Mouse (Mus musculus) fat pad, adult 2 months (tissue): Measurements from ENCODE around the gene Rtkn.

Experiments used
- DNase-seq: peaks from one replicate; pipeline ENCODE4 v3.0.0-alpha.2; 2011; ENCODE audit warnings: low read depth, low spot score; ENCODE audit errors: extremely low read depth

The Rtkn gene

GRCm38 (mm10) chr6:83116373-83117164 lies 18.7 kb upstream of the Rtkn start:
- DNase-seq, result no peak

DNA sequence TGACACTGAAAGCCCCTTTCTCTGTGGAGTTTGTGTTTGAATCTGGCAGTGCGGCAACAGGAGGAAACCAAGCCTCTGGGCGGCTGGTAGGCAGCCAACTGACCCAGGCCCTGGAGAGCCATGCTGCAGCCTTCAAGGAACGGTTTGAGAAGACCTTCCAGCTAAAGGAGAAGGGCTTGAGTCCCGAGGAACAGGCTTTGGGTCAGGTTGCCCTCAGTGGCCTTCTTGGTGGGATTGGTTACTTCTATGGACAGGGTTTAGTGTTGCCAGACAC lies 18.2 kb upstream of the Rtkn start:
- no peak for DNase-seq

- DNase-seq, result no peak
Observed at GRCm38 (mm10) chr6:83117616-83118015, 17.6 kb upstream of the Rtkn start.

DNA sequence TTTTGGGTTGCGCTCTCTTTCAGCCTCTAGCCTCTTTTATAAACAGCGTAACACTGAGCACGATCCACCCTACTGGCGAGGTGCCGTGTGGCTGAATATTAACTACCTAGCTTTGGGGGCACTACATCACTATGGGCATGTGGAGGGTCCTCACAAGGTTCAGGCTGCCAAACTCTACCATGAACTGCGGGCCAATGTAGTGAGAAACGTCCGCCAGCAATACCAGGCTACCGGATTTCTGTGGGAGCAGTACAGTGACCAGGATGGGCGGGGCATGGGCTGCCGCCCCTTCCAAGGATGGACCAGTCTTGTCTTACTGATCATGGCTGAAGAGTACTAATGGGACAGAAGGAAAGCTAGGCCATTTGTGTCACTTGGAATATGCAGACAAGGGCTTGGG lies 16.9 kb upstream of the Rtkn start:
- DNase-seq, result no peak

- DNase-seq, result no peak
Observed at GRCm38 (mm10) chr6:83118825-83119733, 16.2 kb upstream of the Rtkn start.

DNA sequence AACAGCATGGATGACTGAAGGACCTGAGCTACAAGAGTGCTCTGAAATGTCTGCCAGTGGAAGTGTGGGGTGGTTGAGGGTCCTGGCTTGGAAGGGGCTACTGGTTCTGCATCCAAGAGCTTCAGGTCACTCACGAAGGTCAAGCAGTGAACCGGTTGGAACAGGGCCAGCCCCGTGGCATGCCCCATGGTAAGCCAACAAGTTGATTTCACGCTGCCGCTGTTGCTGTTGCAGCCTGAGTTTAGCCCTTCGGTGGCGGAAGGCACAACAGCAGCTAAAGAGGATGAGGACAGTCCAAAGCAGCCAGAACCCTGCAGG lies 15.6 kb upstream of the Rtkn start:
- no peak for DNase-seq

GRCm38 (mm10) chr6:83120930-83121862 lies 14.1 kb upstream of the Rtkn start, which contains the start of gene Wbp1:
Wbp1 (minus strand) TSS chr6:83121559.
- DNase-seq, result peak; percentile 97

DNA sequence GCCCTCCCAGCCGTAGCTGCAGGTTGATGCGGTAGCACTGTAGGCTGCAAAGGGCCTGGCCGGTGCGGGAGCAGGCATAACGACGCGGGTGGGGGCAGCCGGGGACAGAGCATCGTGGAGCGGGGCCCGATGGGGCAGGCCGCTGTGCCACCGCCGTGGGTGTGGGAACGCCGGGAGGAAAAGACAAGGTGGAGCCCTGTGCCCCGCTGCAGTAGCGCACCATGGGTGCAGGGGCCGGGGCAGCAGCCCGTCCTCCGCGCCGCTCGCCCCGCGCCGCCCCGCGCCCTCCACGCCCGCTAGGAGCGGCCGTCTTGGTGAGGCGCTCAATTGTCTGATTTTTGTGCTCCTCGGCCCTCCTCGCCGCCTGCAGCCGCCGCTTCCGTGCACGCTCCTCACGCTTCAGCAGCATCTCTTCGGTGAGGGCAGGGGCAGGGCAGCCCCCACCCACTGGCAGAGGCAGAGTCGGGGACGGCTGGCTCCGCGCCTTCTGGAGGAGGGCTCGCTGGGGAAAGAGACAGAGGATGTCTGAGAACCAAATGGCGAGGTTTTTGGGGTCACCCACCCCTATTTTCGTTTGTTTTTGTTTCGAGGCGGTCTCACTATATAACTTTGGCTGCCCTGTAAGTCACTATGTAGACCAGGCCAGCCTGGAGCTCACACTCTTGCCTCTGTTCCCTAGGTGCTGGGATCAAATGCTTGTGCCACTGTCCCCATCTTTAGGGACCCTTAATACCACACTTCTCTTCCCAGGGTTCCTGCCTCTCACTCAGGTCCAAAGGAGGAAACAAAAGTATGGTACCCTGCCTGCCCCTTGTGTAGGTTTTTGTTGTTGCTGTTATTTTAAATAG lies 13.2 kb upstream of the Rtkn start:
- no peak for DNase-seq

- DNase-seq, result no peak
Observed at GRCm38 (mm10) chr6:83122961-83123360, 12.3 kb upstream of the Rtkn start.

DNA sequence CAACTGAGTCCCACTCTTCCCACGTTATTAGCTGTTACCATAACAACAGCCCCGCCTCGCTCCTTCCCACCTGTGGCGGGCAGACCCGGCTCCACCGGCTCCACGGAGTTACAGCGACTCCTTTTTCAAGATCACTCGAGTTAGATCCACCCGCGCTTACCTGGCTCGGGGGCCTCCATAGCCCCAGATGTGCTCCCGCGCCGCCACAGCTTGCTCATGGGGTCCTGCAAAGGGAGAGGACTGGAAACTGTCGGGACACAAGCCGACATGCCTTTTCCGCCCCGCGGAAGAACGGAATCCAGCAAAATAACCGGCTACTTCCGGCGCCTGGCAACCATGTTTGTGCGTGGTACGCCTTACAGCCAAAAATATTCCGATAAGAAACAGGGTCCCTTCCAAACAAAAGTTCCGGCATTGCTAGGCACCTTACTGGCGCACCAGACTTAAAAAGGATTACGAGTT lies 10.4 kb upstream of the Rtkn start:
- peak; percentile 68 for DNase-seq

DNA sequence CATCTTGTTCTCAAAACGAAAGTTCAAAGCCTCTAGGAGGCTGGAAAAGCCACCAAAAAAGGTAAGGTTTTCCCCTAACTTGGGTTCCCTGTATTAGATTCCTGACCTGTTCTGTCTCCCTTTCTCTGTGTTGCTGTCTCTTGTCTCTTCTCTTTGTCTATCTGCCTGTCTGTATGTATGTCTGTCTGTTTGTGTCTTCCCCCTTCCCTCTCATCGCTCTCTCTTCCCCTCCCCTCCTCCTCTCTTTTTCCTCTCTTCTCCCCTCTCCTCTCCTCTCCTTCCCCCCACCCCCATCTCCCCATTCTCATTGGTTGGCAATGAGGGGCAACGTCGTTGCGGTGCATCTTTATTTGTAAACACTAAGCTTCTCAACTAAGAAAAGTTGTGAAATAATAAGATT lies 9.9 kb upstream of the Rtkn start, which contains the start of gene Ino80b:
Gene Ino80b, minus strand, starts transcription at position 101 of the 400 bp plus-strand sequence.
- DNase-seq, result no peak

GRCm38 (mm10) chr6:83127419-83127818 lies 7.8 kb upstream of the Rtkn start:
- no peak for DNase-seq

DNA sequence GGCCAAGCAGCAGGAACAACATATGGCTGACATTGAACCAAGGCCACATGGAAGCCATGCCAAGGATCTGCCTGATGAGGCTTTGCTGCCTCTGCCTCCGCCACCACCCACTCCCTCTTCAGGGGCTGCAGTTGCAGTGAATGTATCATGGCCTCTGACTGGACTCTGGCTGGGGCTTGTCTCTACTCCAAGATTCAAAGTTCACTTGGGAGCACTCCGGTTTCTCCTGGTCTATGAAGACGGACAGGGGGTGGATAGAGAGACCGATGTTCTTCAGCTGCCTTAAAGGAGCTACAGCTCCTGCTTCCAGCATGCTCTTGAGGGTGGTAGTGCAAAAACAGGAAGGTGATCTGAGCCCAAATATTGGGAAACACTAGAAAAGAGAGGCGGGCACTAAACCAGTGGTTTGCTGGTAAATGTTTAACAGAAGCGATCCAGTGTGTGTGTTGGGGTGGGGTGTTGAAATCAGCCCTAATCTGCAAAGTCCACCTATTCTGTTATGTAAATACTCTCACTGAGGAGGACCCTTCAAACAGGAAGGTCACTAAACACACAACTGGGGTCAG lies 3.7 kb upstream of the Rtkn start:
- no peak for DNase-seq

DNA sequence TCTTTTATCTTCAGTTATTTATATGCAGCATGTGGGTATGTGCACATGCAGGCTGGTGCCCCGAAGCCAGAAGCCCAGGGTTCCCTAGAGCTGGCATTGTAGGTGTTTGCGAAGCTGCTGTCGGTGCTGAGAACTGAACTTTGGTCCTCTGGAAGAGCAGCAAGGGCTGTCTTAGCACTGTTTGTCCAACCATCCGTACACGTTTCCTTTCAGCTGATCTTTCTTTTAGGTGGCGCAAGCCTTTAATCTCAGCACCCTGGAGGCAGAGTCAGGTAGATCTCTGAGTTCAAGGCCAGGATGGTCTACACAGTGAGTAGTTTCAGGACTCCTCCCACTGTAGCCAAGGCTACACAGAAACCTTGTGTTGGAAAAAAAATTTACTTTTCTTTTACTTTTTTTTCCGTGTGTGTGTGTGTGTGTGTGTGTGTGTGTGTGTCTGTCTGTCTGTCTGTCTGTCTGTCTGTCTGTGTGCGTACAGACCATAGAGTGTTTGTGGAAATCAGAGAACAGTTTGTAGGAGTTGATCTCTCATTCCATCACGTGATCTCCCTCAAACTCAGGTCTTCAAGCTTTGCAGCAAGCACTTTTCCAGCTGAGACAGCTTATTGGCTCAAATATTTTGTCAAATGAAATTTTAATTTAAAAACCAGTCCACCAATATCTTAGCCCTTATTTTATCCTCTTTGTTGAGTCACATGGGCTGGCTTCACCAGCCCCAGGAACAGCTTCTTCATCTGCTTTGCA lies 2.9 kb upstream of the Rtkn start:
- no peak for DNase-seq

DNA sequence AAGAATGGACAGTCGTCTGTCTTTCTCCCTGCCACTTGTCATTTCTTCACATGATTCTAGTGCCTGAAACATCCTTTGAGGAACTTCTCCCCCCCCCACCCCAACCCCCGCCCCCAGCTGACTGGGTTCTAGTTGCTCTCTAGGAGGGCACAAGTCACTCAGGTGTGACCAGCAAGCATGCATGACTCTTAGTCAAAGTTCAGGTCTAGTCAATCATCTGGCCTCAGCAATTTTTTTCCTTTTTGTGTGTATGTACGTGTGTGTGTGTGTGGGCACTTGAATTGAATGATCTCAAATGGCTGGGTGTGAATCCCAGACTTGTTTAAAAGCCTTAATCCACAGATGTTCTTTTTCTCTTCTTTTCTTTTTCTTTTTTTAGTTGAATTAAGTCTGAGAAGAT lies 1.0 kb upstream of the Rtkn start:
- no peak for DNase-seq

- DNase-seq, result no peak
Observed at GRCm38 (mm10) chr6:83135571-83136161, 403 bp downstream of the Rtkn start.

DNA sequence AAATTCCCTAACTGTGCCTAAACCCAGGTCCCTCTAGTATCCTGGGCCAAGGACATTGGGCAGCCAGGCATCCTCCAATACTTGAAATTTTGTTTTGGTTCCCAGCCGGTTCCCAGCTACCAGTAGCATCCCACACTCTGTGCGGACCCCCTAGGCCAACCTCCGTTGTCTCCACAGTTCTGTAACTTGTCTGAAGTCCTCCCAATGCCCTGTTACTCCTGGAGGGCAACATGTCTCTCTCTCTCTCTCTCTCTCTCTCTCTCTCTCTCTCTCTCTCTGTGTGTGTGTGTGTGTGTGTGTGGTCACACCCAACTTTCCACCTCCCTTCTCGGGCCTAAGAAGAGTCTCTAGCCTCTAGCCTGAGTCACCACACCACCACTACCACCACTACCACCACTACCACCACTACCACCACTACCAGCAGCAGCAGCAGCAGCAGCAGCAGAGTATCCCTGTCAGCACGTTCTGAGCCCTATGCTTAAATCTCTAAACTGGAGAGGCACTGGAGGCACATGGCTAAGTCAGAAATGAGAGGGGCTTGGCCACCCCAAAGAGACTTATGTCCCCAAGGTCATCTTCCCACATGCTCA lies 1.1 kb downstream of the Rtkn start:
- DNase-seq, result no peak

GRCm38 (mm10) chr6:83136881-83137575 lies 1.8 kb downstream of the Rtkn start:
- no peak for DNase-seq
